Mouse (Mus musculus) midbrain, embryonic 11.5 days (tissue): ENCODE measurements around the gene Ssh1. TPM values are rescaled to one million over a fixed set of nuclear protein-coding genes. Genes with fewer than 3 reads are reported as not detected.

Experiments
- ATAC-seq: fragments of 200-750 bp; cut with Nextera tagmentation; 2 replicates; pipeline ENCODE4 v1.8.0; 2017; ENCODE audit warnings: moderate TSS enrichment, moderate library complexity; ENCODE audit not compliant: low FRiP score
- DNase-seq: peaks from one replicate; pipeline ENCODE4 v3.0.0; 2015; ENCODE audit warnings: low spot score; ENCODE audit errors: missing footprints
- H3K27ac ChIP-seq: fragments of 300-500 bp; sonication (generic); 2 replicates; pipeline ENCODE4 v1.5.1; 2014; ENCODE audit warnings: low read depth, low read length
- H3K27me3 ChIP-seq: fragments of 300-500 bp; sonication (generic); 2 replicates; pipeline ENCODE4 v1.6.1; 2014; ENCODE audit warnings: mild to moderate bottlenecking, low read length, moderate library complexity, mixed read lengths; ENCODE audit not compliant: control insufficient read depth, insufficient read depth
- H3K36me3 ChIP-seq: fragments of 300-500 bp; sonication (generic); 2 replicates; pipeline ENCODE4 v1.6.1; 2014; ENCODE audit warnings: mild to moderate bottlenecking, low read length, moderate library complexity, mixed read lengths; ENCODE audit not compliant: control insufficient read depth, insufficient read depth
- H3K4me1 ChIP-seq: fragments of 300-500 bp; sonication (generic); 2 replicates; pipeline ENCODE4 v1.6.1; 2014; ENCODE audit warnings: low read length; ENCODE audit not compliant: control insufficient read depth, insufficient read depth
- H3K4me2 ChIP-seq: fragments of 300-500 bp; sonication (generic); 2 replicates; pipeline ENCODE4 v1.6.1; 2014; ENCODE audit warnings: mild to moderate bottlenecking, moderate library complexity
- H3K4me3 ChIP-seq: fragments of 300-500 bp; sonication (generic); 2 replicates; pipeline ENCODE4 v1.5.1; 2014; ENCODE audit warnings: low read depth, low read length
- H3K9ac ChIP-seq: fragments of 300-500 bp; sonication (generic); 2 replicates; pipeline ENCODE4 v1.6.1; 2014; ENCODE audit warnings: low read length
- H3K9me3 ChIP-seq: fragments of 300-500 bp; sonication (generic); 2 replicates; pipeline ENCODE4 v1.6.1; 2016; ENCODE audit warnings: low read length; ENCODE audit not compliant: control insufficient read depth
- WGBS: fragments of 180-500 bp; shearing (Covaris S2); extraction: QIAGEN DNeasy Blood & Tissue Kit; methylation state at CpG from one replicate; pipeline ENCODE4 v1.1.7; 2014; 5-methylcytosine and 5-hydroxymethylcytosine counted together
- polyA plus RNA-seq: library from polyadenylated mRNA; unstranded; fragments of >200 nt; fragmentation: Nextera tagmentation; extraction: Ambion mirVana; gene quantifications from 2 replicates; pipeline ENCODE4 v1.2.1, GENCODE M21; 2014

Gene Ssh1
- polyA plus RNA-seq, 1 experiment from 2014 or later = 18.8 TPM

- H3K27ac ChIP-seq = no peak overlapping the region
- no peak overlapping the region for H3K4me3 ChIP-seq
- H3K9ac ChIP-seq = no peak overlapping the region
- ATAC-seq = no peak
- H3K27me3 ChIP-seq = no peaks in the 10 kb centered on the region
- 83% methylated on average over 12 of the region's 12 CpGs for WGBS
- no peaks in the 10 kb centered on the region; the same call in none of the 2 replicates for H3K4me1 ChIP-seq
- H3K36me3 ChIP-seq = no peaks in the 10 kb centered on the region
- no peaks in the 10 kb centered on the region for H3K9me3 ChIP-seq
- DNase-seq = no peak
- no peak overlapping the region for H3K4me2 ChIP-seq
Measured at GRCm38 (mm10) chr5:114028111-114028510, 34.4 kb upstream of the Ssh1 start.

- Histone ChIP-seq H3K36me3 (no peaks in the 10 kb centered on the region), H3K9me3 (no peaks in the 10 kb centered on the region), H3K4me1 (no peaks in the 10 kb centered on the region; the same call in none of the 2 replicates), H3K9ac (no peak overlapping the region), H3K4me2 (no peak overlapping the region), H3K27me3 (no peaks in the 10 kb centered on the region), H3K4me3 (no peak overlapping the region), H3K27ac (no peak overlapping the region)
- no peak for DNase-seq
- ATAC-seq = no peak
- WGBS = 87% methylated on average over 12 of the region's 12 CpGs
Measured at GRCm38 (mm10) chr5:114027217-114027944, 33.7 kb upstream of the Ssh1 start.

- H3K4me2 ChIP-seq = no peak overlapping the region
- 14% methylated on average over 10 of the region's 10 CpGs for WGBS
- no peak overlapping the region for H3K27ac ChIP-seq
- no peaks in the 10 kb centered on the region for H3K36me3 ChIP-seq
- ATAC-seq = no peak
- H3K4me1 ChIP-seq = no peaks in the 10 kb centered on the region; the same call in 1 of the 2 replicates
- DNase-seq = no peak
- H3K27me3 ChIP-seq = no peaks in the 10 kb centered on the region
- no peak overlapping the region for H3K4me3 ChIP-seq
- H3K9ac ChIP-seq = no peak overlapping the region
- no peaks in the 10 kb centered on the region for H3K9me3 ChIP-seq
Measured at GRCm38 (mm10) chr5:114024885-114025284, 31.2 kb upstream of the Ssh1 start.

GRCm38 (mm10) chr5:114024390-114024789 is 30.7 kb upstream of the Ssh1 start:
- Histone ChIP-seq H3K9me3 (no peaks in the 10 kb centered on the region), H3K4me2 (no peak overlapping the region), H3K27me3 (no peaks in the 10 kb centered on the region), H3K4me3 (no peak overlapping the region), H3K4me1 (no peaks in the 10 kb centered on the region; the same call in 1 of the 2 replicates), H3K36me3 (no peaks in the 10 kb centered on the region), H3K27ac (no peak overlapping the region), H3K9ac (no peak overlapping the region)
- no peak for ATAC-seq
- DNase-seq = no peak
- WGBS = 66% methylated on average over 6 of the region's 6 CpGs

- ATAC-seq (no peak), DNase-seq (no peak)
- no peak overlapping the region for H3K4me3 ChIP-seq
- H3K9ac ChIP-seq = no peak overlapping the region
- WGBS = 70% methylated on average over 7 of the region's 7 CpGs
- H3K4me2 ChIP-seq = no peak overlapping the region
- H3K27me3 ChIP-seq = no peaks in the 10 kb centered on the region
- H3K9me3 ChIP-seq = no peaks in the 10 kb centered on the region
- H3K36me3 ChIP-seq = no peaks in the 10 kb centered on the region
- H3K4me1 ChIP-seq = no peaks in the 10 kb centered on the region
- H3K27ac ChIP-seq = no peak overlapping the region
Measured at GRCm38 (mm10) chr5:114015121-114015520, 21.4 kb upstream of the Ssh1 start.

- Histone ChIP-seq H3K4me1 (no peaks in the 10 kb centered on the region), H3K27me3 (no peaks in the 10 kb centered on the region), H3K4me2 (no peak overlapping the region), H3K9ac (no peak overlapping the region), H3K9me3 (no peaks in the 10 kb centered on the region), H3K4me3 (no peak overlapping the region), H3K36me3 (no peaks in the 10 kb centered on the region), H3K27ac (no peak overlapping the region)
- DNase-seq (no peak), ATAC-seq (no peak)
- WGBS = 82% methylated on average over 4 of the region's 4 CpGs
Measured at GRCm38 (mm10) chr5:114009049-114009448, 15.4 kb upstream of the Ssh1 start.

GRCm38 (mm10) chr5:114007753-114008453 is 14.2 kb upstream of the Ssh1 start:
- Histone ChIP-seq H3K27me3 (no peaks in the 10 kb centered on the region), H3K4me2 (no peak overlapping the region), H3K4me1 (no peaks in the 10 kb centered on the region; the same call in 1 of the 2 replicates), H3K4me3 (no peak overlapping the region), H3K9ac (no peak overlapping the region), H3K27ac (no peak overlapping the region), H3K9me3 (no peaks in the 10 kb centered on the region), H3K36me3 (no peaks in the 10 kb centered on the region)
- no peak for DNase-seq
- whole genome bisulfite sequencing = 85% methylated on average over 12 of the region's 12 CpGs
- ATAC-seq = no peak

GRCm38 (mm10) chr5:114006974-114007373 is 13.3 kb upstream of the Ssh1 start:
- ATAC-seq (no peak), DNase-seq (no peak)
- no peak overlapping the region for H3K9ac ChIP-seq
- H3K4me3 ChIP-seq = no peak overlapping the region
- H3K27me3 ChIP-seq = no peaks in the 10 kb centered on the region
- no peak overlapping the region for H3K27ac ChIP-seq
- H3K4me2 ChIP-seq = no peak overlapping the region
- 79% methylated on average over 4 of the region's 4 CpGs for WGBS
- H3K4me1 ChIP-seq = no peaks in the 10 kb centered on the region; the same call in 1 of the 2 replicates
- no peaks in the 10 kb centered on the region for H3K9me3 ChIP-seq
- H3K36me3 ChIP-seq = no peaks in the 10 kb centered on the region

- Histone ChIP-seq H3K9ac (no peak overlapping the region), H3K9me3 (no peaks in the 10 kb centered on the region), H3K4me1 (no peaks in the 10 kb centered on the region; the same call in 1 of the 2 replicates), H3K4me2 (no peak overlapping the region), H3K27ac (no peak overlapping the region), H3K36me3 (no peaks in the 10 kb centered on the region), H3K4me3 (no peak overlapping the region), H3K27me3 (no peaks in the 10 kb centered on the region)
- no peak for DNase-seq
- 89% methylated on average over 5 of the region's 5 CpGs for WGBS
- no peak for ATAC-seq
Measured at GRCm38 (mm10) chr5:114005100-114005499, 11.4 kb upstream of the Ssh1 start.
